Mouse (Mus musculus): ENCODE results near the gene Lrpap1.

DNA sequence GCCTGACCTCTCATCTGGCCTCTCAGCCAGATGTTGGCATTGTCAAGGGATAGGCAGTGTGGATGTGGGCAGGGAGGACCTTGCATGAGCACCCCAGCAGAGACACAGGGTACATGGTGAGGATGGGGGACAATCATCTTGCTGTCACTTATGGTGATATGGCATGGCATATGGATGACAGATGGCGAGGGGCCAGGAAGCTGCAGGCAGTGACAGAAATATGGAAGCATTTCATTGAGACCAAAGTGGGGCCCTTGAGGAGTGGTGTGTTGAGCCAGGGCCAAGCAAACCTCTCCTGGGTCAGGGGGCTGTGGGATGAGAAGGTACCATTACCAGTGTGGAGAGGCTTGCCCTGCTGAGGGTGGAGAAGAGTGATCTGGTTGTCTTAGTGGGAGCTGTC lies 29.2 kb downstream of the Lrpap1 start:
- TF ChIP-seq CTCF (conservative IDR thresholded peaks at IDR 0.05; ENCODE audit: low read length) (no peak), POU5F1 (IDR thresholded peaks at IDR 0.05; ENCODE audit: borderline replicate concordance, low read length) (no peak), NANOG (IDR thresholded peaks at IDR 0.05; ENCODE audit: borderline replicate concordance, low read length) (no peak)
